Mouse (Mus musculus) hindlimb bud, embryonic 11.5 days (tissue): ENCODE results near the gene Eif5.
"Not testable (repeated sequence)": the region's sequence is repeated elsewhere in the genome, so short reads cannot be mapped to it uniquely, and the experiment has no call there.

ENCODE experiments used
- DNase-seq: peaks from one replicate; pipeline ENCODE4 v3.0.0-alpha.2; 2012; ENCODE audit warnings: low read depth, low spot score; ENCODE audit errors: extremely low spot score

Eif5 gene

GRCm38 (mm10) chr12:111537796-111538291 is at the start of gene Eif5:
Gene Eif5, plus strand, starts transcription at chr12:111538016.
- DNase-seq, result peak; percentile 93

GRCm38 (mm10) chr12:111489261-111489865 is 48.5 kb upstream of the Eif5 start:
- no peak for DNase-seq

- no peak for DNase-seq
Measured at GRCm38 (mm10) chr12:111494931-111495330, 42.9 kb upstream of the Eif5 start.

GRCm38 (mm10) chr12:111497076-111497475 is 40.7 kb upstream of the Eif5 start:
- no peak for DNase-seq

GRCm38 (mm10) chr12:111499617-111500016 is 38.2 kb upstream of the Eif5 start:
- DNase-seq, result no peak

- DNase-seq, result no peak
Measured at GRCm38 (mm10) chr12:111500725-111501124, 37.1 kb upstream of the Eif5 start.

- DNase-seq, result no peak
Measured at GRCm38 (mm10) chr12:111503063-111503567, 34.7 kb upstream of the Eif5 start.

GRCm38 (mm10) chr12:111503571-111503970 is 34.2 kb upstream of the Eif5 start:
- no peak for DNase-seq

- DNase-seq, result peak; percentile 79
Measured at GRCm38 (mm10) chr12:111504904-111505303, 32.9 kb upstream of the Eif5 start.

GRCm38 (mm10) chr12:111507001-111507400 is 30.8 kb upstream of the Eif5 start:
- DNase-seq, result no peak

- no peak for DNase-seq
Measured at GRCm38 (mm10) chr12:111507962-111508361, 29.9 kb upstream of the Eif5 start.

GRCm38 (mm10) chr12:111508438-111508837 is 29.4 kb upstream of the Eif5 start:
- not testable (repeated sequence) for DNase-seq

GRCm38 (mm10) chr12:111512572-111513063 is 25.2 kb upstream of the Eif5 start:
- no peak for DNase-seq

- DNase-seq, result no peak
Measured at GRCm38 (mm10) chr12:111513673-111514072, 24.1 kb upstream of the Eif5 start.

GRCm38 (mm10) chr12:111514231-111514792 is 23.5 kb upstream of the Eif5 start:
- DNase-seq, result no peak

GRCm38 (mm10) chr12:111514874-111515649 is 22.8 kb upstream of the Eif5 start:
- no peak for DNase-seq

GRCm38 (mm10) chr12:111515920-111516319 is 21.9 kb upstream of the Eif5 start:
- no peak for DNase-seq

GRCm38 (mm10) chr12:111516826-111517225 is 21.0 kb upstream of the Eif5 start:
- DNase-seq, result no peak

- DNase-seq, result no peak
Measured at GRCm38 (mm10) chr12:111517901-111518300, 19.9 kb upstream of the Eif5 start.

- DNase-seq, result no peak
Measured at GRCm38 (mm10) chr12:111518391-111518790, 19.4 kb upstream of the Eif5 start.

GRCm38 (mm10) chr12:111519821-111520220 is 18.0 kb upstream of the Eif5 start:
- DNase-seq, result no peak

GRCm38 (mm10) chr12:111520994-111521393 is 16.8 kb upstream of the Eif5 start:
- no peak for DNase-seq
